Mouse (Mus musculus): ENCODE results near the gene Stra6.

The Stra6 gene

GRCm38 (mm10) chr9:58063531-58063930 is at the start of gene Stra6:
Gene Stra6, plus strand, starts transcription at chr9:58063788.
- DNase-seq (ENCODE audit: low read depth, low spot score), result no peak

- DNase-seq (ENCODE audit: low read depth, low spot score), result no peak
These were observed 49.0 kb upstream of the Stra6 start for GRCm38 (mm10) chr9:58014393-58015160.

GRCm38 (mm10) chr9:58015856-58016255 is 47.7 kb upstream of the Stra6 start:
- no peak for DNase-seq (ENCODE audit: low read depth, low spot score)

GRCm38 (mm10) chr9:58016962-58017361 is 46.6 kb upstream of the Stra6 start:
- no peak for DNase-seq (ENCODE audit: low read depth, low spot score)

GRCm38 (mm10) chr9:58018385-58018784 is 45.2 kb upstream of the Stra6 start:
- no peak for DNase-seq (ENCODE audit: low read depth, low spot score)

- no peak for DNase-seq (ENCODE audit: low read depth, low spot score)
These were observed 37.6 kb upstream of the Stra6 start for GRCm38 (mm10) chr9:58025995-58026394.

GRCm38 (mm10) chr9:58027426-58028180 is 36.0 kb upstream of the Stra6 start:
- no peak for DNase-seq (ENCODE audit: low read depth, low spot score)

GRCm38 (mm10) chr9:58028841-58029240 is 34.7 kb upstream of the Stra6 start:
- DNase-seq (ENCODE audit: low read depth, low spot score), result no peak

GRCm38 (mm10) chr9:58029635-58030034 is 34.0 kb upstream of the Stra6 start:
- DNase-seq (ENCODE audit: low read depth, low spot score), result no peak

GRCm38 (mm10) chr9:58031895-58032294 is 31.7 kb upstream of the Stra6 start:
- no peak for DNase-seq (ENCODE audit: low read depth, low spot score)

- DNase-seq (ENCODE audit: low read depth, low spot score), result no peak
These were observed 28.1 kb upstream of the Stra6 start for GRCm38 (mm10) chr9:58035519-58035918.

- DNase-seq (ENCODE audit: low read depth, low spot score), result no peak
These were observed 27.5 kb upstream of the Stra6 start for GRCm38 (mm10) chr9:58035951-58036698.

- no peak for DNase-seq (ENCODE audit: low read depth, low spot score)
These were observed 26.6 kb upstream of the Stra6 start for GRCm38 (mm10) chr9:58036961-58037360.

- DNase-seq (ENCODE audit: low read depth, low spot score), result peak; percentile 70
These were observed 25.0 kb upstream of the Stra6 start for GRCm38 (mm10) chr9:58038500-58039168.

- DNase-seq (ENCODE audit: low read depth, low spot score), result no peak
These were observed 22.6 kb upstream of the Stra6 start for GRCm38 (mm10) chr9:58040977-58041376.

GRCm38 (mm10) chr9:58042391-58042790 is 21.2 kb upstream of the Stra6 start:
- no peak for DNase-seq (ENCODE audit: low read depth, low spot score)

GRCm38 (mm10) chr9:58043496-58044017 is 20.0 kb upstream of the Stra6 start:
- DNase-seq (ENCODE audit: low read depth, low spot score), result no peak

- DNase-seq (ENCODE audit: low read depth, low spot score), result no peak
These were observed 18.8 kb upstream of the Stra6 start for GRCm38 (mm10) chr9:58044828-58045227.

GRCm38 (mm10) chr9:58045646-58046045 is 17.9 kb upstream of the Stra6 start:
- no peak for DNase-seq (ENCODE audit: low read depth, low spot score)

GRCm38 (mm10) chr9:58047061-58047460 is 16.5 kb upstream of the Stra6 start:
- DNase-seq (ENCODE audit: low read depth, low spot score), result no peak

GRCm38 (mm10) chr9:58048621-58049020 is 15.0 kb upstream of the Stra6 start:
- DNase-seq (ENCODE audit: low read depth, low spot score), result peak; percentile 70

All from A20 (cell line).